Mouse (Mus musculus): ENCODE measurements around the gene Ypel2. TPM values are rescaled to one million over a fixed set of nuclear protein-coding genes. Genes with fewer than 3 reads are reported as not detected.

Gene Ypel2
- 15.9 TPM for polyA plus RNA-seq (2014; fragmentation: Illumina TruSeq; extraction: RNeasy Lipid Tissue Mini Kit (QIAGEN cat#74804); ENCODE audit: low read depth, low replicate concordance)

GRCm38 (mm10) chr11:86993041-86994037 is at the start of gene Ypel2:
Gene Ypel2, minus strand, starts transcription at chr11:86993707.

Other genes starting within 250 kb of the Ypel2 start
- 126 TPM for gene Cltc, start 236.1 kb downstream of the Ypel2 start, polyA plus RNA-seq (2014; fragmentation: Illumina TruSeq; extraction: RNeasy Lipid Tissue Mini Kit (QIAGEN cat#74804); ENCODE audit: low read depth, low replicate concordance)
- gene Dhx40, start 186.0 kb downstream of the Ypel2 start, polyA plus RNA-seq (2014; fragmentation: Illumina TruSeq; extraction: RNeasy Lipid Tissue Mini Kit (QIAGEN cat#74804); ENCODE audit: low read depth, low replicate concordance) = 15.2 TPM
- gene Gdpd1, start 80.4 kb upstream of the Ypel2 start, polyA plus RNA-seq (2014; fragmentation: Illumina TruSeq; extraction: RNeasy Lipid Tissue Mini Kit (QIAGEN cat#74804); ENCODE audit: low read depth, low replicate concordance) = 15.8 TPM
- gene Smg8, start 93.1 kb upstream of the Ypel2 start, polyA plus RNA-seq (2014; fragmentation: Illumina TruSeq; extraction: RNeasy Lipid Tissue Mini Kit (QIAGEN cat#74804); ENCODE audit: low read depth, low replicate concordance) = 8.0 TPM
- 0.26 TPM for gene Prr11, start 115.0 kb upstream of the Ypel2 start, polyA plus RNA-seq (2014; fragmentation: Illumina TruSeq; extraction: RNeasy Lipid Tissue Mini Kit (QIAGEN cat#74804); ENCODE audit: low read depth, low replicate concordance)
- 14.0 TPM for gene Ska2, start 115.5 kb upstream of the Ypel2 start, polyA plus RNA-seq (2014; fragmentation: Illumina TruSeq; extraction: RNeasy Lipid Tissue Mini Kit (QIAGEN cat#74804); ENCODE audit: low read depth, low replicate concordance)
- 5.8 TPM for gene Trim37, start 133.4 kb upstream of the Ypel2 start, polyA plus RNA-seq (2014; fragmentation: Illumina TruSeq; extraction: RNeasy Lipid Tissue Mini Kit (QIAGEN cat#74804); ENCODE audit: low read depth, low replicate concordance)